ENCODE assay signal across 21 mouse cellular contexts in the genomic region with DNA sequence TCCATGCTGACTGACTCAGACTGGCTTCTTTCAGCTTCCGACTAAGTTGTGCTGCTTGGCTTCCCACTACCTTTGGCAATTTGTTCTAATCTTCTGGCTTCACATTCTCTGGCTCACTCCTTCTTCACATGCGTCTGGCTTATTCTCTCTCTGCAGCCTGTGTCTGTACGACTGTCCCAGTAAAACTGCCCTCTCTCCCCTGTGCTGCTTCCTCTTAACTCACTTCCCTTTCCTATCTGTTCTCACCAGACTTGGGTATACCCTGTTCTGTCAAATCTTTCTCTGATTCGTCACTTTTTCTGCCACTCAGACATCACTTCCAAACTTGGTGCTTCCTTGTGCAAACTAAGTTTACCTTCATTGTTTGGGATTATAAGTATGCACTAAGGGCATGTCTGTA. TPM values are rescaled to one million over a fixed set of nuclear protein-coding genes. Genes with fewer than 3 reads are reported as not detected.
DNase-seq lines count a peak whose midpoint lies in the region; ATAC-seq and TF ChIP-seq lines count a peak whose summit lies in the region.
"Had no signal": no experiment of that assay in that cellular context is flagged by ENCODE, and none has a peak within 500 bp of the region (broad histone marks: within the 10 kb centered on the region; RNA-seq: fewer than 3 reads in every experiment).

No protein-coding gene starts in this region.

- H3K9me3 ChIP-seq in CH12.LX (replicated peaks; ENCODE audit: low read length) = peaks cover 11% of the 10 kb centered on the region
- H3K9me3 ChIP-seq: embryonic facial prominence, embryonic 15.5 days; midbrain, embryonic 10.5 days had no signal

- TF ChIP-seq EP300 in CH12.LX (IDR thresholded peaks at IDR 0.05; ENCODE audit: low read length) = no peak

- peak; percentile 36 for DNase-seq in liver, adult 2 months (ENCODE audit: extremely low read depth, low read depth, low spot score)
- DNase-seq in liver (no peak), CH12.LX (ENCODE audit: extremely low read depth) (peak; percentile 42)
- DNase-seq in right cerebral cortex, adult 18-20 months = no peak
- DNase-seq in layer of hippocampus, postnatal 14 days (ENCODE audit: low spot score in 2 of 2) = no peak
- DNase-seq: adrenal gland, postnatal 25 days; cerebellum, adult 18-20 months; cerebellum, postnatal 25 days; heart, postnatal 4 days; left cerebral cortex, postnatal 4 days; thymus, postnatal 4 days had no signal

- H3K9ac ChIP-seq in liver, adult 2 months (ENCODE audit: low read depth, low read length) = no peak overlapping the region
- no peak overlapping the region for H3K9ac ChIP-seq in CH12.LX (ENCODE audit: insufficient read depth, low read depth)
- H3K9ac ChIP-seq: embryonic facial prominence, embryonic 15.5 days; liver, embryonic 14.5 days had no signal

- WGBS in liver, adult 2 months = 84% methylated on average over 4 of the region's 4 CpGs

- no peaks in the 10 kb centered on the region for H3K27me3 ChIP-seq in liver, adult 2 months (ENCODE audit: control insufficient read depth, insufficient read depth, low read length)
- no peaks in the 10 kb centered on the region for H3K27me3 ChIP-seq in CH12.LX (replicated peaks)
- H3K27me3 ChIP-seq: embryonic facial prominence, embryonic 15.5 days had no signal

- dilution Hi-C loops in CH12.LX (cut with MboI; ENCODE audit: extremely low pct_ligation_motif_present, extremely low pct_unique_long_range_greater_than_20kb, low sequenced_read_pairs) = no loop called here

- no peaks in the 10 kb centered on the region for H3K36me3 ChIP-seq in liver, adult 2 months (ENCODE audit: control insufficient read depth, insufficient read depth, low read length)
- H3K36me3 ChIP-seq in CH12.LX (replicated peaks in 1 of 2; ENCODE audit: control insufficient read depth in 1 of 2, insufficient read depth in 1 of 2, low read length in 1 of 2) = no peaks in the 10 kb centered on the region
- H3K36me3 ChIP-seq: embryonic facial prominence, embryonic 15.5 days; midbrain, embryonic 10.5 days had no signal

- no peak overlapping the region for H3K4me2 ChIP-seq in CH12.LX (ENCODE audit: insufficient read depth, low read depth, poor library complexity, severe bottlenecking)
- H3K4me2 ChIP-seq: embryonic facial prominence, embryonic 15.5 days had no signal

- TF ChIP-seq RAD21 in CH12.LX (IDR thresholded peaks at IDR 0.05; ENCODE audit: low read depth, low read length) = no peak

- no peak for TF ChIP-seq CTCF in liver, adult 2 months (IDR thresholded peaks at IDR 0.05; ENCODE audit: low read depth, low read length)
- no peak for TF ChIP-seq CTCF in CH12.LX (conservative IDR thresholded peaks at IDR 0.05 in 1 of 2, IDR thresholded peaks at IDR 0.05 in 1 of 2; ENCODE audit: low read depth in 2 of 2, low read length in 2 of 2)

- TF ChIP-seq POLR2A in liver, adult 2 months (IDR thresholded peaks at IDR 0.05; ENCODE audit: extremely low read depth, insufficient read depth, low read length) = no peak
- TF ChIP-seq POLR2A in CH12.LX (IDR thresholded peaks at IDR 0.05; ENCODE audit: low read depth, low read length) = no peak

- H3K4me1 ChIP-seq in liver, adult 2 months (ENCODE audit: control insufficient read depth, insufficient read depth, low read length) = no peaks in the 10 kb centered on the region
- H3K4me1 ChIP-seq in CH12.LX (ENCODE audit: control insufficient read depth in 1 of 2, insufficient read depth in 2 of 2) = peaks cover 0 to 3% of the 10 kb centered on the region in 2 experiments; a peak in 2 of 4 replicates
- H3K4me1 ChIP-seq: embryonic facial prominence, embryonic 15.5 days; midbrain, embryonic 10.5 days had no signal

- peak; percentile 63 for ATAC-seq in common myeloid progenitor, adult 5-6 weeks (replicated peaks; ENCODE audit: low read depth, poor library complexity, severe bottlenecking)
- peak; percentile 71 for ATAC-seq in neutrophil, adult 5-6 weeks (ENCODE audit: extremely low read depth, insufficient number of reproducible peaks, low FRiP score, poor library complexity, severe bottlenecking)
- ATAC-seq: forebrain, embryonic 16.5 days; hindbrain, embryonic 16.5 days; intestine, embryonic 16.5 days had no signal

- in situ Hi-C loops in CH12.LX (cut with MboI; ENCODE audit: low pct_ligation_motif_present, low pct_unique_long_range_greater_than_20kb, low sequenced_read_pairs) = no loop called here

- peak overlapping the region; percentile 6; the same call in 1 of the 2 replicates for H3K27ac ChIP-seq in liver, adult 2 months (replicated peaks; ENCODE audit: insufficient read depth, low read depth, low read length)
- H3K27ac ChIP-seq in CH12.LX (ENCODE audit: insufficient read depth, low read depth) = no peak overlapping the region
- H3K27ac ChIP-seq: embryonic facial prominence, embryonic 15.5 days; kidney, postnatal 0 days; left cerebral cortex, adult 2 months; liver, embryonic 14.5 days; midbrain, embryonic 10.5 days had no signal

- no peak overlapping the region for H3K4me3 ChIP-seq in liver, adult 2 months (ENCODE audit: insufficient read depth, low read depth, low read length)
- H3K4me3 ChIP-seq in CH12.LX (replicated peaks in 1 of 3; ENCODE audit: low read depth in 2 of 3, low read length in 2 of 3, poor library complexity in 1 of 3) = peak overlapping the region in 1 of 3 experiments; percentile 36
- H3K4me3 ChIP-seq: embryonic facial prominence, embryonic 15.5 days; left cerebral cortex, adult 2 months; midbrain, embryonic 10.5 days had no signal

- no peaks in the 10 kb centered on the region for H3K79me2 ChIP-seq in liver, adult 2 months (ENCODE audit: control insufficient read depth, insufficient read depth, low read length)
- H3K79me2 ChIP-seq in CH12.LX (replicated peaks; ENCODE audit: control insufficient read depth, extremely low read depth, insufficient read depth, poor library complexity, severe bottlenecking) = no peaks in the 10 kb centered on the region

TF ChIP-seq in CH12.LX, 34 proteins besides CTCF, POLR2A, EP300 and RAD21:
- TF ChIP-seq USF1 (IDR thresholded peaks at IDR 0.05; ENCODE audit: low read depth, low read length) (no peak), KAT2A (IDR thresholded peaks at IDR 0.05; ENCODE audit: insufficient replicate concordance, low read length) (no peak), TBP (conservative IDR thresholded peaks at IDR 0.05; ENCODE audit: low read depth, low read length) (no peak), MYC (IDR thresholded peaks at IDR 0.05; ENCODE audit: low read depth, low read length) (no peak), POLR2AphosphoS2 (IDR thresholded peaks at IDR 0.05; ENCODE audit: low read depth, low read length) (no peak), E2F4 (IDR thresholded peaks at IDR 0.05; ENCODE audit: insufficient replicate concordance, low read depth, low read length) (no peak), NELFE (IDR thresholded peaks at IDR 0.05; ENCODE audit: low read depth, low read length) (no peak), SIN3A (IDR thresholded peaks at IDR 0.05; ENCODE audit: low read length) (no peak), CHD2 (IDR thresholded peaks at IDR 0.05; ENCODE audit: low read length) (no peak), UBTF (IDR thresholded peaks at IDR 0.05; ENCODE audit: low read depth, low read length) (no peak), USF2 (conservative IDR thresholded peaks at IDR 0.05; ENCODE audit: low read depth, low read length) (no peak)
TF ChIP-seq in CH12.LX: peak in this region for 0.

RNA-seq across cellular contexts. Expression of a gene that starts 15.6 kb away (rescaled TPM):
- total RNA-seq in liver, adult 2 months (2014; rRNA removed) = 7.7 and 8.5 TPM in 2 replicates
- polyA plus RNA-seq in liver, adult 2 months (2012; rRNA removed) = 8.1 and 8.2 TPM in 2 replicates
- total RNA-seq in CH12.LX (2012; rRNA removed) (25.2 and 29.1 TPM in 2 replicates), CH12.LX (2014; rRNA removed) (21.4 and 23.3 TPM in 2 replicates)
- polyA plus RNA-seq in CH12.LX (2012; ENCODE audit: insufficient read length, low read depth) = 31.1 and 33.2 TPM in 2 replicates
- 20.9 and 24.1 TPM in 2 replicates for total RNA-seq in common myeloid progenitor, adult 5-6 weeks (2017)
- 64.8 and 68.2 TPM in 2 replicates for total RNA-seq in neutrophil, adult 5-6 weeks (2017)
- 10 to 100 TPM; 13.9 to 17.0 TPM for total RNA-seq in layer of hippocampus, postnatal 14 days (2021)

RNA-seq across cellular contexts. Expression of a gene that starts 16.5 kb away (rescaled TPM):
- total RNA-seq in liver, adult 2 months (2014; rRNA removed) = 7.9 and 8.4 TPM in 2 replicates
- 22.8 and 24.2 TPM in 2 replicates for polyA plus RNA-seq in liver, adult 2 months (2012; rRNA removed)
- total RNA-seq in CH12.LX (2012; rRNA removed) = not detected in 2 replicates
- total RNA-seq in CH12.LX (2014; rRNA removed) = 0.07 TPM in 1 of 2 replicates, not detected in the other
- 0.14 and 0.16 TPM in 2 replicates for polyA plus RNA-seq in CH12.LX (2012; ENCODE audit: insufficient read length, low read depth)
- total RNA-seq in common myeloid progenitor, adult 5-6 weeks (2017) = 1.9 and 2.8 TPM in 2 replicates
- total RNA-seq in neutrophil, adult 5-6 weeks (2017) = 6.9 and 9.5 TPM in 2 replicates
- under 1 TPM in 1 of 2 experiments, not detected in 1; 0.23 TPM for total RNA-seq in layer of hippocampus, postnatal 14 days (2021)
- total RNA-seq: adrenal gland, postnatal 25 days; left cerebral cortex, adult 2 months had no signal

RNA-seq across cellular contexts. Expression of a gene that starts 24.8 kb away (rescaled TPM):
- 28.7 and 31.5 TPM in 2 replicates for total RNA-seq in liver, adult 2 months (2014; rRNA removed)
- 64.0 and 65.1 TPM in 2 replicates for polyA plus RNA-seq in liver, adult 2 months (2012; rRNA removed)
- total RNA-seq in CH12.LX (2012; rRNA removed) = 19.1 and 21.9 TPM in 2 replicates
- 12.0 and 16.2 TPM in 2 replicates for total RNA-seq in CH12.LX (2014; rRNA removed)
- 12.8 and 13.9 TPM in 2 replicates for polyA plus RNA-seq in CH12.LX (2012; ENCODE audit: insufficient read length, low read depth)
- 11.6 and 15.0 TPM in 2 replicates for total RNA-seq in common myeloid progenitor, adult 5-6 weeks (2017)
- 27.2 and 36.8 TPM in 2 replicates for total RNA-seq in neutrophil, adult 5-6 weeks (2017)
- 10 to 100 TPM; 41.4 to 41.8 TPM for total RNA-seq in layer of hippocampus, postnatal 14 days (2021)

RNA-seq across cellular contexts. Expression of a gene that starts 25.3 kb away (rescaled TPM):
- 94.7 and 99.4 TPM in 2 replicates for total RNA-seq in liver, adult 2 months (2014; rRNA removed)
- polyA plus RNA-seq in liver, adult 2 months (2012; rRNA removed) = 209 and 225 TPM in 2 replicates
- total RNA-seq in CH12.LX (2012; rRNA removed) (378 and 515 TPM in 2 replicates), CH12.LX (2014; rRNA removed) (272 and 276 TPM in 2 replicates)
- 513 and 653 TPM in 2 replicates for polyA plus RNA-seq in CH12.LX (2012; ENCODE audit: insufficient read length, low read depth)
- 345 and 391 TPM in 2 replicates for total RNA-seq in common myeloid progenitor, adult 5-6 weeks (2017)
- 158 and 211 TPM in 2 replicates for total RNA-seq in neutrophil, adult 5-6 weeks (2017)
- total RNA-seq in layer of hippocampus, postnatal 14 days (2021) = 100 to 1,000 TPM; 298 to 325 TPM

RNA-seq across cellular contexts. Expression of a gene that starts 25.5 kb away (rescaled TPM):
- total RNA-seq in liver, adult 2 months (2014; rRNA removed) = 13.1 and 14.9 TPM in 2 replicates
- 9.9 and 11.6 TPM in 2 replicates for polyA plus RNA-seq in liver, adult 2 months (2012; rRNA removed)
- total RNA-seq in CH12.LX (2012; rRNA removed) (34.3 and 37.3 TPM in 2 replicates), CH12.LX (2014; rRNA removed) (51.3 and 54.9 TPM in 2 replicates)
- 34.7 and 44.3 TPM in 2 replicates for polyA plus RNA-seq in CH12.LX (2012; ENCODE audit: insufficient read length, low read depth)
- 39.3 and 46.1 TPM in 2 replicates for total RNA-seq in common myeloid progenitor, adult 5-6 weeks (2017)
- 27.5 and 44.8 TPM in 2 replicates for total RNA-seq in neutrophil, adult 5-6 weeks (2017)
- total RNA-seq in layer of hippocampus, postnatal 14 days (2021) = 10 to 100 TPM; 27.5 to 27.6 TPM

Comparison
In these comparisons a context has a peak if more than half of its experiments do, and no peak if none do; other contexts are left out.
1. DNase-seq: peak in liver, adult 2 months (single experiment) and CH12.LX (single experiment); none in liver (single experiment), right cerebral cortex, adult 18-20 months (single experiment) and layer of hippocampus, postnatal 14 days (0 of 2).